Mouse (Mus musculus) layer of hippocampus, adult 11-12 months (tissue): ENCODE results near the gene Hsd17b13.
A peak's percentile ranks its signal among the peaks of the same experiment; 100 is the strongest.
"Not testable (repeated sequence)": the region's sequence is repeated elsewhere in the genome, so short reads cannot be mapped to it uniquely, and the experiment has no call there.

Source experiments
- DNase-seq: peaks from one replicate; pipeline ENCODE4 v3.0.0; 2022; ENCODE audit warnings: low spot score

The Hsd17b13 gene

GRCm38 (mm10) chr5:103977297-103977696, at the start of gene Hsd17b13:
Gene Hsd17b13 (minus strand): TSS chr5:103977410.
- DNase-seq: no peak

DNA sequence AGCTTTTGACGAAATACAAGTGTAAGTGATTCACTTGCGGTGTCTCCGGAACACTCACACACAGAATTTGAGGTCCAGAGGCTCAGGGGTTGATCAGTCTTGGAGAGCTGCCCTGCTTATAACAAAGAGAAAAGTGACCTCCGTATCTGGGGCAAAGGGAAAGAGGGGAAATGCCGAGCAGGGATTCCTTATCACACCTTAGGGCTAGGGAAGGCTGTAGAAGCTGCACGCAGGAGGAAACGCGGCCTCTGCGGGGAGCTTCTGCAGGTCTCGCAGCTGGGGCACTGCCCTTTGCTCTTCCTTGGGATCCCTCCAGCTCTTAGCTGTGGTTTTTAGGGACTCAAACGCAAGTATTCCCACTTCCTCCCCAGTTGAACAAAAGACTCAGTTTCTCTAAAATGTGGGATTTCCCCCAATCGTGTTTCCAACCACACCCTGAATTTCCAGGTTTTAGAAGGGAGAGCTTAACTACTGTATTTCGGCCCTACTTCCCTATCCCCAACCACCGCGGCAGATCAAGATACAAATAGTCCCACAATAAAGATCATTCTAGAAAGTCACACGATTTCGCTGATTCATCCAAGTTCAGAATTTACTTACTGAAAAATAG, 48.1 kb upstream of the Hsd17b13 start:
- DNase-seq: no peak

DNA sequence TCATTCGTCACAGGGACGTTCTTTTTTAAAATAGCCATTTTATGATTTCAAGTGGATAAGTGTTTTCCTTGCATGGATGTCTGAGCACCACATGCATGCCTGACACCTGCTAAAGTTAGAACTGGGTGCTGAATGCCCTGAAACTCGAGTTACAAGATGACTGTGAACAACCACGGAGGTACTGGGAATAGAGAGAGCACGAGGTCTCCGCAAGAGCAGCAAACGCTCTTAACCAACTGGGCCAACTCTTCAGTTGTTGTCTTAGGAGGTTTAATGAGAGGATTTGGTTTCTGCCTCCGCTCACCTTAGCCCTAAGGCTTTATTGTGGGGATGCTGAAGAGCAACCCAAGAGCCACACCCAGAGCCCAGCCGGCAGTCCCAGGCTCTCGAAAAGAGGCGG, 47.6 kb upstream of the Hsd17b13 start:
- no peak for DNase-seq

GRCm38 (mm10) chr5:104024193-104024592, 47.0 kb upstream of the Hsd17b13 start:
- not testable (repeated sequence) for DNase-seq

GRCm38 (mm10) chr5:104023289-104024020, 46.2 kb upstream of the Hsd17b13 start:
- no peak for DNase-seq

DNA sequence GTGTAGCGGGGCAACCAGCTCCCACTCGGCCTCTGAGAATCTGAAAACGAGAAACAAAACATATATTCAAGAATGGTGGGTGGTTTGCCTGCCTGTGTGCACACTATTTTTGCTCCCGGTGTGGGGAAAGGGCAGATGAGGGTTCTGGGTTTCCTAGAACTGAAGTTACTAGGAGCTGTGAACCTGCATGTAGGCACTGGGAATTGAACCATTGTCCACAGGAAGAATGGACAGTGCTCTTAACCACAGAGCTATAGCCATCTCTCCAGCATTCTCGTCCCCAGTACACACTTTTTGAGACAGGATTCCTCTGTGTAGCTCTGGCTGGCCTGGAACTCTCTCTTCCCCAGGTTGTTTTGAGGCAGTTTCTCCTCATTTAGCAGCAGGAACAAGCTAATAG, 45.3 kb upstream of the Hsd17b13 start:
- no peak for DNase-seq

DNA sequence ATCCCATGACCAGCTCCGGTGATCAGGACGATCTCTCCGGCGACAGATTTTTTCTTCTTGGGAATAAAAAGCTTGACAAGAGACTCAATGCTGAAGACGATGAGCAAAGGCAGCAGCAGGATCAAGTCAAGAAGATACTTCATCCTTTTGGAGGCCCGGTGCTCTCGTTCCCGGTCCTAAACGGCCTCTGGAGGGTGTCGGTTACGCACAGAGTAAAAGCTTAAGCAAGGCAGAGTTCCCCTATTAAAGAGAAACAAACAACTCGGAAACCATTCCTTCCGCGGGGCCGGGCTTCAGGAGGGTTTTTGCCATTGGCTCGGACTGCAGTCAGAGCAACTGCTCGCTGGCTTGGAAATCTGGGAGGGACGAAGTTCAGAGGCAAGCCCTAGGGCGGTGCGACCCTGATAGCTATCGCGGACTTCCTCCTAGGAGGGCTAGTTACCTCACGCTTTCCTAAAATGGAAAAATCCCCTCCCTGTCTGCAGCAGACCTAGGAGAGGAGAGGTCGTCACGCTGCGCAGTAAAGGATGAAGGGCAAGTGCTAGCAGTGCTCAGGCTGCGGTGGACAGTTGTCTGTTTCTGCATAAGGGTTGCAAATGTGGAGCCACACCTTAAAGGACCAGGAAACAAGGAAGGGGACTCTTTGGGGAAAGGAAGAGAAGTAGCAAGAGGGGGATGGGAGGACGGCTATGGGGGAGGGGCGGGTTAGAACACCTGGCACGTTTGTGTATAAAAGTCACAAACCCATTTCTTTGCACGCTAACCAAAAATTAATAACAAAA, 44.6 kb upstream of the Hsd17b13 start, which contains the start of gene Hsd17b11:
Gene Hsd17b11, minus strand, starts transcription at position 323 of the 782 bp plus-strand sequence.
- DNase-seq: peak; percentile 77

DNA sequence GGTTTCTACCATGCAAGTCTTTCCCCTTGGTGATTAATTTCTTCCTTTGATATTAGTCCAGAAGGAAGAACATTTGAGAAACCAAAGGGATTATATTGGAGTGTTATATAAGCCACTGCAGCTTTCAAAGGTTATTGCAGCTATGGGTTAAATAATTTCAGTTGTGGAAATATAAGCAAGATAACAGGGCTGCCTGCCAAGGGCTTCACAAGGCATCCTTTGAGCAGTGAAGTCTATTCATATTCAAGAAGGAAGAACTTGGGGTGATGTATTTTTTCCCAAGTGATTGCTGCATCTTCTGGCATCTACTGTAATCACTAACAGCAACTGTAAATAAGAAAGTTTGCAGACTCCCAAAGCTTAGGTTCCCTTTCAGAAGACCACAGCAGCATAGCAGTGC, 34.2 kb upstream of the Hsd17b13 start:
- no peak for DNase-seq

DNA sequence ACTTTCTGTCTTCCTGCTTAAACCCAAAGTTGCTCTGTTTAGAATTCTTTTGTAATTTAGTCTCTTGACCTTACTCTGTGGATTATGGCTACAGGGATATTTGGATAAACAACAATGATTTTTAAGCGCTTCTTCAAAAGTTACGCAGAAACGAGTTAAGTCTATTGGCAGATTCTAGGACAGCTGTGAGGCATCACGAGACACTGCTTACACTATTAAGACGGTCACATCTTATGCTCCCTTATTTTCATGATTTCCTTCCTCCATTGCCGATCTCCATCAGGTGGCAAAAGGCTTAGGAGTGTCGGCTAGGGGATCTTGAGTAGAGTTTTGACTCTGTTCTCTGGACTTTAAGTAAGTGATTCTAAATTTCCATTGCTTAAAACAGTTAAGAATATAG, 33.1 kb upstream of the Hsd17b13 start:
- DNase-seq: no peak

GRCm38 (mm10) chr5:104009421-104009820, 32.2 kb upstream of the Hsd17b13 start:
- no peak for DNase-seq

- DNase-seq: no peak
Measured at GRCm38 (mm10) chr5:104007801-104008200, 30.6 kb upstream of the Hsd17b13 start.

DNA sequence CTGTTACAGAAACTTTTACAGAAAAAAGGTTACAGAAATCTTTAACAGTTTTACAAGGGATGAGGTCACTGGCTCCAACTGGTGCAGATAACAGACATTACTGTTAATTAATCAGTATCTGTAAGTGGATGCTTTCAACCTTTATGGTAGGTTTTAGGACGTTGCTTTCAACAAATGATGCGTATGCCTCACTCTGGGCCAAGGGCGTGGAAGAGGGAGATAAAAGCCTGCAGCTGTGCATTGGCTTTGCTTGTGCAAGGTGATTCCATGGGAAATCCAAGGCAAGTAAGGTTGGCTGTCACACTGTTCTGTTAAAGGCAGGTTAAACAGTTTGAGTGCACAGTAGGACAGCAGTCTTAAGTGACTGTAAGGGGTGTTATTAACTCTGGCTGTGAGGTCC, 29.6 kb upstream of the Hsd17b13 start:
- no peak for DNase-seq

DNA sequence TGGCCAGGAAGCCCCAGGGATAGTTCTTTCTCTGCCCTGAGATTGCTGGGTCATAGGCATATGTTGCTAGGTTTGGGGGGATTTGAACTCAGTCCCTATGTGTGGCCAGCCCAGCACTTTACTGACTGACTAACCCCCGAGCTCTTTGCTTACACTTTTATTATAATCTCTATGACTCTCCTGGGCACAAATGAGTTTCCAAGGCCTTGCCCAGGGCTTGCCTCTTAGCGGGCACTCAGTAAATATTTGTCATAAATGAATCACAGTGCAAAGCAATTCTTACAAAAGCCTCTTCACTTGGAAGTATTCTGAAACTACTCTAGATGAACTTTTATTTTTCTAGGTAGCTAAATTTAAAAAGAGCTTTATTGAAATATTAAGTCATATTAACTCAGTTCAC, 26.7 kb upstream of the Hsd17b13 start:
- DNase-seq: no peak

- no peak for DNase-seq
Measured at GRCm38 (mm10) chr5:104003256-104003931, 26.2 kb upstream of the Hsd17b13 start.

DNA sequence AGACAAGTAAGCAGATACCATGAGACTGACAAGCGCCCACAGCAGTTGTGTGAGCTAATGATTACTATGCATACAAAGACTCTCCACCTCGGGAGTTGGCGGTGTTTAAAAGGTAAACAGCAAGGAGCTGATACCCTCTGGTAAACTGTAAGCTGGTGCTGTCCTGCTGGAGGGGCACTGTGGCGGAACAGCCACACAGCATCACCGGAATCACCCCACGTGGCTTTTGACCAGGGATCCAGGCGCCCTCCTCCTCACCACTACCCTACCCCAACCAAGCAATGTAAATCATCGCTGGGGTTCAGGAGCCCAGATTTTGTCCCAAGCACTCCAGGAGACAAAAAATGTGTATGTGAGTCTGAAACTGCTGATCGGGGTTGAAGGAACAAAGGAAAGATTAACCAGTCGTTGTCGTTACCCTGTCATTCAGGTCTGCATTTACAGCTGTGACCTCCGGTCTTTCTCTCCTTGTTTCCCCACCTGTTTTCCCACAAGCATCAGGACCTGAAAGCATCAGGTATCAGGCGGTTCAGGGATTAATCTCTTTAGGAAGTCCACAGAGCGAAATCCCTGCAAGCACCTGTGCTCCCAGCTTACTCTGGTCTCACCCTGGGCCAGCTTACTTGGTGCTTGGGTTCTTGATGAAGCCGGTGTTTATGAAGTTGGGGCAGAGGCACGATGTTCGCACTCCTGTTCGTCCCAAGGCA, 25.5 kb upstream of the Hsd17b13 start:
- no peak for DNase-seq

DNA sequence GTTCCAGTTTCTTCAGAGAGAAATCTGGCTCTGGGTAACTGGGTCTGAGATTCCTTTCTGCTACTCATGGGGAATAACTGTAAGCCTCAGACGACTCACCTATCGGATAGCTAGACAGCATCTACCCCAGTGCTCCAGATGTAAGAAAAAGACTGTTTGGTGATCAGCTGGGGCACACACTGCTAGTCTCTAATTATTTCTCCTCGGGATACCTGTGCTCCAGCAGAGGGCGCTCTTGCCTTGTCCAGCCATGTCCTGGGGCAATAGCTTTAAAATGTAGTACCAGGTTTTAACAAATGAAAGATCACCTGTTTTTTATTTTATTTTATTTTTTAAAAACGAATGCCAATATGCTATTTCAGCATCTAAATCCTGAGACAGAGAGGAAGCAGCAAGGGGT, 22.5 kb upstream of the Hsd17b13 start:
- DNase-seq: peak; percentile 83

DNA sequence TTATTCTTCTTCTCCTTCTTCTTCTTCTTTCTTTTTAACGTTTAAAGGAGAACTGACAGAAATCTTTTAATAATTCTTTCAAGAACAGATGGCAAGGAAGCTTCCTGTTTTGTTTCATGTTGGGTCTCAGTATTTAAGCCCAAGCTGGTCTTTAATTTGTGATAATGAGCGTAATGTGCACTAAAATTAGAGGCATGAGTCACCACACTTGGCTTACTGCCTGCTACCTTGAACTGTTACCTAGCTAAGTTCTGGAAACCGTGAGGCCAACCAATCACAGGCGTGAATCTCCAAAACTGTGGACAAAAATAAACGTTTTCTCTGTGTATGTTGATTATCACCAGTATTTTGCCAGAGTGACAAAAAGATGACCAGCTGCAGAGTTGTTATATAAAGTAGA, 21.5 kb upstream of the Hsd17b13 start:
- peak; percentile 26 for DNase-seq

- peak; percentile 28 for DNase-seq
Measured at GRCm38 (mm10) chr5:103995181-103995580, 18.0 kb upstream of the Hsd17b13 start.

GRCm38 (mm10) chr5:103994669-103995068, 17.5 kb upstream of the Hsd17b13 start:
- DNase-seq: no peak

- no peak for DNase-seq
Measured at GRCm38 (mm10) chr5:103993601-103994000, 16.4 kb upstream of the Hsd17b13 start.

GRCm38 (mm10) chr5:103992831-103993230, 15.6 kb upstream of the Hsd17b13 start:
- no peak for DNase-seq
